Mouse (Mus musculus): ENCODE data around the gene Srgn. TPM values are rescaled to one million over a fixed set of nuclear protein-coding genes. Genes with fewer than 3 reads are reported as not detected.
A peak's percentile ranks its signal among the peaks of the same experiment; 100 is the strongest.

Srgn gene
- polyA plus RNA-seq, 1 experiment from 2014 or later, result 8.2 TPM

- Histone ChIP-seq H3K9ac (no peak overlapping the region), H3K36me3 (no peaks in the 10 kb centered on the region), H3K27me3 (replicated peaks) (no peaks in the 10 kb centered on the region), H3K9me3 (no peaks in the 10 kb centered on the region), H3K4me3 (no peak overlapping the region), H3K4me1 (no peaks in the 10 kb centered on the region), H3K4me2 (no peak overlapping the region), H3K27ac (replicated peaks) (no peak overlapping the region)
- ATAC-seq (ENCODE audit: extremely low read depth, insufficient number of reproducible peaks, low FRiP score, low TSS enrichment), result no peak
- WGBS, result 55% methylated on average over 2 of the region's 2 CpGs
Observed at GRCm38 (mm10) chr10:62520911-62521310, 6.3 kb downstream of the Srgn start.

- Histone ChIP-seq H3K4me2 (no peak overlapping the region), H3K9me3 (no peaks in the 10 kb centered on the region)
- no peak for ATAC-seq (ENCODE audit: extremely low read depth, insufficient number of reproducible peaks, low FRiP score, low TSS enrichment)
Observed at GRCm38 (mm10) chr10:62517511-62517910, 9.7 kb downstream of the Srgn start.

GRCm38 (mm10) chr10:62512855-62513254 lies 14.4 kb downstream of the Srgn start:
- H3K36me3 ChIP-seq, result no peaks in the 10 kb centered on the region
- no peak overlapping the region for H3K4me3 ChIP-seq
- peaks cover 8% of the 10 kb centered on the region for H3K4me1 ChIP-seq
- H3K27me3 ChIP-seq (replicated peaks), result peaks cover 12% of the 10 kb centered on the region
- WGBS, result 87% methylated on average over 4 of the region's 4 CpGs
- H3K4me2 ChIP-seq, result no peak overlapping the region
- H3K9me3 ChIP-seq, result no peaks in the 10 kb centered on the region
- ATAC-seq (ENCODE audit: extremely low read depth, insufficient number of reproducible peaks, low FRiP score, low TSS enrichment), result no peak
- H3K27ac ChIP-seq (replicated peaks), result no peak overlapping the region
- no peak overlapping the region for H3K9ac ChIP-seq

More at GRCm38 (mm10) chr10:62517511-62517910, 9.7 kb downstream of the Srgn start:
- Histone ChIP-seq H3K27me3 (replicated peaks) (no peaks in the 10 kb centered on the region), H3K9ac (no peak overlapping the region), H3K36me3 (no peaks in the 10 kb centered on the region), H3K4me3 (no peak overlapping the region), H3K27ac (replicated peaks) (no peak overlapping the region), H3K4me1 (no peaks in the 10 kb centered on the region)
- WGBS, result 73% methylated on average over 6 of the region's 6 CpGs

GRCm38 (mm10) chr10:62511528-62511927 lies 15.7 kb downstream of the Srgn start:
- H3K4me2 ChIP-seq, result no peak overlapping the region
- peaks cover 23% of the 10 kb centered on the region for H3K27me3 ChIP-seq (replicated peaks)
- peaks cover 8% of the 10 kb centered on the region for H3K4me1 ChIP-seq
- WGBS, result 75% methylated on average over 6 of the region's 6 CpGs
- no peak for ATAC-seq (ENCODE audit: extremely low read depth, insufficient number of reproducible peaks, low FRiP score, low TSS enrichment)
- H3K9ac ChIP-seq, result no peak overlapping the region
- H3K27ac ChIP-seq (replicated peaks), result no peak overlapping the region
- H3K36me3 ChIP-seq, result no peaks in the 10 kb centered on the region
- H3K9me3 ChIP-seq, result no peaks in the 10 kb centered on the region
- H3K4me3 ChIP-seq, result no peak overlapping the region

- no peak overlapping the region for H3K27ac ChIP-seq (replicated peaks)
- peaks cover 30% of the 10 kb centered on the region for H3K27me3 ChIP-seq (replicated peaks)
- no peak overlapping the region for H3K9ac ChIP-seq
- H3K4me2 ChIP-seq, result peak overlapping the region; percentile 75; the same call in 1 of the 2 replicates
- H3K36me3 ChIP-seq, result no peaks in the 10 kb centered on the region
- 51% methylated on average over 11 of the region's 11 CpGs for WGBS
- no peak for ATAC-seq (ENCODE audit: extremely low read depth, insufficient number of reproducible peaks, low FRiP score, low TSS enrichment)
- H3K4me1 ChIP-seq, result peaks cover 12% of the 10 kb centered on the region
- no peaks in the 10 kb centered on the region for H3K9me3 ChIP-seq
- H3K4me3 ChIP-seq, result no peak overlapping the region; the same call in 1 of the 2 replicates
Observed at GRCm38 (mm10) chr10:62509032-62509656, 18.1 kb downstream of the Srgn start.

GRCm38 (mm10) chr10:62508459-62508858 lies 18.8 kb downstream of the Srgn start:
- Histone ChIP-seq H3K27ac (replicated peaks) (no peak overlapping the region), H3K4me1 (peaks cover 12% of the 10 kb centered on the region), H3K9me3 (no peaks in the 10 kb centered on the region), H3K4me2 (peak overlapping the region; percentile 75), H3K4me3 (peak overlapping the region; percentile 44), H3K9ac (peak overlapping the region; percentile 62), H3K27me3 (replicated peaks) (peaks cover 30% of the 10 kb centered on the region), H3K36me3 (no peaks in the 10 kb centered on the region)
- no peak for ATAC-seq (ENCODE audit: extremely low read depth, insufficient number of reproducible peaks, low FRiP score, low TSS enrichment)
- WGBS, result 2% methylated on average over 11 of the region's 11 CpGs

GRCm38 (mm10) chr10:62507591-62508308 lies 19.5 kb downstream of the Srgn start:
- Histone ChIP-seq H3K27me3 (replicated peaks) (peaks cover 30% of the 10 kb centered on the region), H3K9me3 (no peaks in the 10 kb centered on the region), H3K27ac (replicated peaks) (no peak overlapping the region), H3K9ac (peak overlapping the region; percentile 62; the same call in 1 of the 2 replicates), H3K4me2 (peak overlapping the region; percentile 75), H3K36me3 (no peaks in the 10 kb centered on the region), H3K4me1 (peaks cover 12% of the 10 kb centered on the region), H3K4me3 (peak overlapping the region; percentile 44)
- no peak for ATAC-seq (ENCODE audit: extremely low read depth, insufficient number of reproducible peaks, low FRiP score, low TSS enrichment)
- WGBS, result 11% methylated on average over 18 of the region's 18 CpGs

- Histone ChIP-seq H3K4me3 (no peak overlapping the region), H3K36me3 (no peaks in the 10 kb centered on the region)
- 83% methylated on average over 4 of the region's 4 CpGs for WGBS
Observed at GRCm38 (mm10) chr10:62507071-62507470, 20.2 kb downstream of the Srgn start.

GRCm38 (mm10) chr10:62506019-62506556 lies 21.2 kb downstream of the Srgn start:
- 67% methylated on average over 17 of the region's 17 CpGs for WGBS
- H3K9ac ChIP-seq, result no peak overlapping the region
- no peaks in the 10 kb centered on the region for H3K36me3 ChIP-seq
- H3K27me3 ChIP-seq (replicated peaks), result peaks cover 30% of the 10 kb centered on the region
- no peak overlapping the region for H3K4me3 ChIP-seq
- H3K9me3 ChIP-seq, result no peaks in the 10 kb centered on the region
- H3K27ac ChIP-seq (replicated peaks), result no peak overlapping the region
- H3K4me2 ChIP-seq, result no peak overlapping the region; the same call in 1 of the 2 replicates
- H3K4me1 ChIP-seq, result peaks cover 12% of the 10 kb centered on the region
- no peak for ATAC-seq (ENCODE audit: extremely low read depth, insufficient number of reproducible peaks, low FRiP score, low TSS enrichment)

More at GRCm38 (mm10) chr10:62507071-62507470, 20.2 kb downstream of the Srgn start:
- ATAC-seq (ENCODE audit: extremely low read depth, insufficient number of reproducible peaks, low FRiP score, low TSS enrichment), result no peak
- no peak overlapping the region; the same call in 1 of the 2 replicates for H3K4me2 ChIP-seq
- H3K9me3 ChIP-seq, result no peaks in the 10 kb centered on the region
- H3K27me3 ChIP-seq (replicated peaks), result peaks cover 30% of the 10 kb centered on the region
- peaks cover 12% of the 10 kb centered on the region for H3K4me1 ChIP-seq
- no peak overlapping the region for H3K27ac ChIP-seq (replicated peaks)
- no peak overlapping the region for H3K9ac ChIP-seq

- Histone ChIP-seq H3K4me3 (no peak overlapping the region), H3K9ac (no peak overlapping the region), H3K4me1 (peaks cover 12% of the 10 kb centered on the region), H3K27ac (replicated peaks) (no peak overlapping the region), H3K36me3 (no peaks in the 10 kb centered on the region), H3K9me3 (no peaks in the 10 kb centered on the region), H3K27me3 (replicated peaks) (peaks cover 30% of the 10 kb centered on the region), H3K4me2 (no peak overlapping the region)
- no peak for ATAC-seq (ENCODE audit: extremely low read depth, insufficient number of reproducible peaks, low FRiP score, low TSS enrichment)
- WGBS, result 74% methylated on average over 9 of the region's 9 CpGs
Observed at GRCm38 (mm10) chr10:62505224-62505983, 21.8 kb downstream of the Srgn start.

Measured in heart, embryonic 13.5 days (tissue).